Mouse (Mus musculus) MEL-GATA-1-ER (cell line): ENCODE measurements around the gene Rpl37.

Experiments used
- DNase-seq: peaks from one replicate; pipeline ENCODE4 v3.0.0-alpha.2; 2012; ENCODE audit warnings: low read depth; ENCODE audit errors: extremely low read depth

Gene Rpl37

GRCm38 (mm10) chr15:5116270-5117030, at the start of gene Rpl37:
TSS of gene Rpl37 (plus strand) at chr15:5116645.
- peak; percentile 93 for DNase-seq

GRCm38 (mm10) chr15:5068801-5069518, 47.5 kb upstream of the Rpl37 start:
- DNase-seq: no peak

GRCm38 (mm10) chr15:5081235-5081634, 35.2 kb upstream of the Rpl37 start:
- DNase-seq: peak; percentile 29

GRCm38 (mm10) chr15:5086162-5086561, 30.3 kb upstream of the Rpl37 start:
- no peak for DNase-seq

- no peak for DNase-seq
Observed at GRCm38 (mm10) chr15:5088850-5089608, 27.4 kb upstream of the Rpl37 start.

GRCm38 (mm10) chr15:5090131-5090530, 26.3 kb upstream of the Rpl37 start:
- DNase-seq: no peak

- no peak for DNase-seq
Observed at GRCm38 (mm10) chr15:5095534-5096301, 20.7 kb upstream of the Rpl37 start.

- DNase-seq: no peak
Observed at GRCm38 (mm10) chr15:5097376-5097775, 19.1 kb upstream of the Rpl37 start.

GRCm38 (mm10) chr15:5102312-5102711, 14.1 kb upstream of the Rpl37 start:
- no peak for DNase-seq

GRCm38 (mm10) chr15:5105891-5106290, 10.6 kb upstream of the Rpl37 start:
- DNase-seq: no peak

GRCm38 (mm10) chr15:5106293-5106692, 10.2 kb upstream of the Rpl37 start:
- no peak for DNase-seq

GRCm38 (mm10) chr15:5107686-5108654, 8.5 kb upstream of the Rpl37 start, which contains the start of gene Card6:
TSS of gene Card6 (minus strand) at chr15:5108539.
- no peak for DNase-seq

GRCm38 (mm10) chr15:5108655-5109040, 7.8 kb upstream of the Rpl37 start:
- no peak for DNase-seq

GRCm38 (mm10) chr15:5112651-5113050, 3.8 kb upstream of the Rpl37 start:
- no peak for DNase-seq

GRCm38 (mm10) chr15:5115173-5115572, 1.3 kb upstream of the Rpl37 start:
- no peak for DNase-seq

GRCm38 (mm10) chr15:5117031-5117601, 671 bp downstream of the Rpl37 start:
- DNase-seq: no peak

GRCm38 (mm10) chr15:5118626-5119025, 2.2 kb downstream of the Rpl37 start:
- DNase-seq: no peak

GRCm38 (mm10) chr15:5119192-5119591, 2.7 kb downstream of the Rpl37 start:
- no peak for DNase-seq

- no peak for DNase-seq
Observed at GRCm38 (mm10) chr15:5119707-5120106, 3.3 kb downstream of the Rpl37 start.
